Mouse (Mus musculus) heart, adult 2 months (tissue): ENCODE measurements around the gene Rbfox3.

ENCODE experiments used
- EP300 ChIP-seq: fragments of 200-500 bp; IDR thresholded peaks from 2 replicates; pipeline ENCODE4 v1.6.1; 2011; ENCODE audit warnings: low read depth, low read length, control low read depth; ENCODE audit not compliant: insufficient read depth
- POLR2A ChIP-seq: fragments of 200-500 bp; IDR thresholded peaks from 2 replicates; pipeline ENCODE4 v1.6.1; 2011; ENCODE audit warnings: mild to moderate bottlenecking, low read depth, low read length, control low read depth; ENCODE audit not compliant: insufficient read depth

- TF ChIP-seq POLR2A (no peak), EP300 (0 out of 2 replicates have a peak, but pooled peaks have one; percentile 14)
These were observed 392.7 kb downstream of the Rbfox3 start for GRCm38 (mm10) chr11:118518743-118519142.
